Mouse (Mus musculus) left cerebral cortex, adult 9 months (tissue): ENCODE measurements at regions not wholly inside any gene's neighbourhood (a gene's known extent, or its start where the extent isn't known, plus 50 kb on each side); places are given as distances from the start of the nearest gene placed in this dataset.

Experiments
- DNase-seq, 2 experiments: peaks; one replicate each; pipeline ENCODE4 v3.0.0; 2022; ENCODE audit warnings: low spot score in 2 of 2

GRCm38 (mm10) chr1:47961860-47962259, 1069.2 kb upstream of the Slc39a10 start:
- peak; percentile 6 to 38 for DNase-seq

- DNase-seq: no peak
These were observed 1048.0 kb upstream of the Slc39a10 start for GRCm38 (mm10) chr1:47940688-47941087.

- no peak for DNase-seq
These were observed 1021.5 kb upstream of the Slc39a10 start for GRCm38 (mm10) chr1:47914126-47914525.
